Mouse (Mus musculus) brain, embryonic 14.5 days (tissue): ENCODE results near the gene Noc2l. TPM values are rescaled to one million over a fixed set of nuclear protein-coding genes. Genes with fewer than 3 reads are reported as not detected.

Experiments
- DNase-seq: peaks from one replicate; pipeline ENCODE4 v3.0.0-alpha.2; 2011; ENCODE audit warnings: low read depth
- CTCF ChIP-seq: fragments of 200-500 bp; IDR thresholded peaks from 2 replicates; pipeline ENCODE4 v1.5.1; 2012; ENCODE audit warnings: inconsistent platforms, mild to moderate bottlenecking, moderate library complexity, borderline replicate concordance; ENCODE audit not compliant: insufficient read depth, insufficient read length; ENCODE audit errors: extremely low read depth
- POLR2A ChIP-seq: fragments of 200-500 bp; IDR thresholded peaks from 2 replicates; pipeline ENCODE4 v1.6.1; 2012; ENCODE audit warnings: mild to moderate bottlenecking, inconsistent platforms, borderline replicate concordance; ENCODE audit not compliant: poor library complexity, insufficient read depth, insufficient read length, severe bottlenecking; ENCODE audit errors: extremely low read depth
- polyA plus RNA-seq: library from polyadenylated mRNA; depleted of rRNA; stranded (reverse); fragments of >200 nt; gene quantifications from 2 replicates; pipeline ENCODE4 v1.2.3, GENCODE M21; 2012; rRNA removed

The Noc2l gene
- polyA plus RNA-seq: 106 and 128 TPM in 2 replicates

- DNase-seq: peak; percentile 98
- TF ChIP-seq POLR2A: peak; percentile 97
- no peak for TF ChIP-seq CTCF
These were observed at the start of gene Noc2l for GRCm38 (mm10) chr4:156235808-156236533. Noc2l (plus strand) TSS chr4:156236010.

DNA sequence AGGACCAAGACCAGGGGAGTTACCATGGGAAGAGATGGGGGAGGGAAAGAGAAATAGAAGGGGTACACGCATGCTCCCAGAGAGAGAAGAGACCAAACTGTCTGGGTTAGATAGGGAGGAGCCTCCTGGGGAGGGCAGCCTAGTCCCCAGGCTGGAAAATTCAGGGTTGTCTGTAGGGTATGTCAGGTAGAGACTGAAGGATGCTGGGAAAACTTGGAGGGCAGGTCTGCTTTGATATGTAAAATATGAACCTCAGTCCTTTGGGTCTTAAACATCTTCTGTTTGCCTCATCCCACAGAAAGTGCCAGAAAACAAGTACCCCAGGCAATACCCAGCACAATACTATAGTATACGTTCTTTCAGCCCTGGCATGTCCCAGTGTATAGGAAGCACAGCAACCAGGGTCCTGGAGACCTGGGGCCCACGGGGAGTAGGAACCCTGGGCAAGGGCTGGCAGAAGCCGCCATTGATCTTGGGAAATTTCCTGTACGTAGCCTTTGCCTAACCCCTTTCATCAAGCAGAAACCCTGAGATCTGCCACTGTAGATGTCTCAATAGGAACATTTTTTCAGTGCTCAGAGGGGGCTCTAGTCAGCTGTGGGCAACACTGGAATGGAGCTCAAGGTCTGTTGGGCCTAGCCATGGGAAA, 47.5 kb upstream of the Noc2l start:
- DNase-seq: no peak
- TF ChIP-seq CTCF: no peak
- no peak for TF ChIP-seq POLR2A

- TF ChIP-seq POLR2A: no peak
- no peak for TF ChIP-seq CTCF
These were observed 46.9 kb upstream of the Noc2l start for GRCm38 (mm10) chr4:156188811-156189323.

GRCm38 (mm10) chr4:156192421-156193199, 43.2 kb upstream of the Noc2l start:
- DNase-seq: peak; percentile 65
- TF ChIP-seq POLR2A (no peak), CTCF (no peak)

More at GRCm38 (mm10) chr4:156188811-156189323, 46.9 kb upstream of the Noc2l start:
- DNase-seq: peak; percentile 88

GRCm38 (mm10) chr4:156193200-156193590, 42.6 kb upstream of the Noc2l start:
- no peak for DNase-seq
- TF ChIP-seq CTCF (no peak), POLR2A (no peak)

DNA sequence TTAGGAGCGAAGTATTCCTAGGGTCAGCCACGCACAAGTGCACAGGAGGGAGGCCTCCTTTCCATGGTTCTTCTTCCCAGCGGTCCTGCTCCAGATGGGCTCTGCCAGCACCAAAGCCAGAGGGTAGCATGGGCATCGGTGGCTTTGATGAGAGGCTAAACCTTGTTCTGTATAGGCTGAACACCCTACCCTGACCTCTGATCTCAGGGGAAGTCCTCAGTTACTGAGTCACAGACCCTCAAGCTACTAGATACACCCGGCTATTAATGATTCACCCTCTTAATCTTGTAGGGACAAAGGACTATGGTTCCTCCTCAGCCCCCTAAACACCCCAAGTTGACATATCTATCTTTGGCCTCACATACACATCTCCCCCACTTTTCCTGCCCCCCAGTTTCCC, 41.9 kb upstream of the Noc2l start:
- DNase-seq: no peak
- TF ChIP-seq CTCF (no peak), POLR2A (no peak)

DNA sequence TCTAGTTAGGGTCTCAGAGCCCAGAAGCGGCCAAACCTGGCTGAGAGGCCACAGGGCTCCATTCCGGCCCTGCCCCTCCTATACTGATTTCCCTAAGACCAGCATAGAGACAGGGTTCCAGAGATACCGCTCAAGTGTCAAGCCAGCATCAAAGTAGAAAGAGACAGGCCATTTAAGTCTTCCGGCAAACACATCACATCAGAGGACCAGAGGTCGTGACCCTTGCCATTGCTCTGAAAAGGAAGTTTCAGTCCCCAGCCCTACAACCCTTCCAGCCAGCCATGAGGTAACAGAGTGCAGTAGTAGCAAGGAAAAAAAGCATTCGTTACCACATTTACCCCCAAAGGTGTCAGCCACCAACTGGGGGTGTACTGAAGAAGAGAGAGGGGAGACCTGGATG, 41.5 kb upstream of the Noc2l start:
- TF ChIP-seq POLR2A (no peak), CTCF (no peak)
- DNase-seq: no peak

DNA sequence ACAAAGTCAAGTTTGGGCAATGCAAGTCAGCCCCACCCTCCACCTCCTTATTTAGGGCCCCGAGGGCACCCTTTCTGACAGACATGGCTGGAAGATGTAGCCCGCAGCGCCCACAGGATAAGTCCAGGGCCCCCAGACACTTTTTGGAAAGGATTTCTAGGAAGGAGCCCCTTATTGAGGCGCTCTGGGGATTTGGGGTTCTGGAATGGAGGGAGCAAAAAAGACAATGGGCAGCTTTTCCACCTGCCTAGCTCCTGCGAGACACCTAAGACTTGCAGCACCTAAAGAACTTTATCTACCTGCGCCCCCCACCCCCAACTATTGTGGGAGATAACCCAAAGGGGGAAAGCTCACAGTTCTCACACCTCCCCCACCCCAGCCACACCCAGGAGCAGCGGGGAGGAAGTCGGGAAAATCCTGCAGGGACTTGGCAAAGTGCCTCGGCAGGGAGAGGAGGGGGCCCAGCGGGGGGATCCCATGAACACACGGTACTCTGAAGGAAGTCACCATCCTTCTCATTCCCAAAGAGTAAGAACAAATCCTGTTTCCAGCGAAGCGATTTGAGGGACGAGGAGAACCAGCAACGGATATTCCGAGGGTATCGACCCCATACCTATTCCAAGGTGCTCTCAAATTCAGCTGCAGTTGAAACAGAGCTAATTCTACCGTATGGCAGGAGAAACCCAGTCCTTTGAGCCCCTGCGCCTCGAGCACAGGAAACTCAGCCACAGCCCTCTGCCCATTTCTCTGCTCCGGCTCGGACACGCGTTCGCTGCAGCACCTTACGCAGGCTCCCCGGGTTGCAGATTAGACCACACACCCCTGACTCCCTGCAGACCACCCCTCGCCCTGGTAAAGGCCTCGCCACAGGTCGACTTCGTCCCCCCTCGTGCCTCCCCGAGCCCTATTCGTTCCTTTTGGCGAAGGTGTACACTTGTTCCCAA, 39.6 kb upstream of the Noc2l start:
- DNase-seq: peak; percentile 90
- TF ChIP-seq POLR2A: no peak
- TF ChIP-seq CTCF: no peak

DNA sequence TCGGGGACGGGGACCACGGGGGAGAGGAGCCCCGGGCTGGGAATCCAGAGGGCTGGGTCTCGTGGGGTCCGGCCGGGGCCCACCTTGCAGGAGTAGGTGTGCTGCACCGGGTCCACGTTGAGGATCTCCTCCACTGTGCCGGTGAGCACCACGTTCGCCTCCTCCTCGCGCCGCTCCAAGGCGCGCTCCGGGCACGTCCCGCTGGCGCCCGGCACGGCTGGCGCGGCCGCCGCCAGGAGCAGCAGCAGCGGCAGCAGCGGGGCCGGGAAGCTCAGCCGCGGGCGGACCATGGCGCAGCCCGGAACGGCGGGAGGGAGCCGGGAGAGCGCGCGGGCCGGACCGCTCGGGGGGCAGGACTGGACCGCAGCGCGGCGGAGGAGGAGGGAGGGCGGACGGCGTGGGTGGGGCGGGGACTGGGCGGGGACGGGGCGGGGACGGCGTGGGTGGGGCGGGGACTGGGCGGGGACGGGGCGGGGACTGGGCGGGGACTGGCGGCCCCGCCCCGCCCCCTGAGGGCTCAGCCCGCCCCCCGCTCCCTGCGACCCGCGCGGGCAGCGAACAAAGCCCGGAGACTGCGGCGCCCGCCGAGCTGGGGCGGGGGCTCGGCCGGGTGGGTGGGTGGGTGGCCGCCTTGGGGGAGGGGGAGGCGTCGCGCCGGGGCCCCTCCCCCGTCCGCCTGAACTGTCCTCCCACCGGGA, 38.5 kb upstream of the Noc2l start, which contains the start of gene Agrn:
Gene Agrn, minus strand, starts transcription at position 358 of the 698 bp plus-strand sequence.
- no peak for DNase-seq

DNA sequence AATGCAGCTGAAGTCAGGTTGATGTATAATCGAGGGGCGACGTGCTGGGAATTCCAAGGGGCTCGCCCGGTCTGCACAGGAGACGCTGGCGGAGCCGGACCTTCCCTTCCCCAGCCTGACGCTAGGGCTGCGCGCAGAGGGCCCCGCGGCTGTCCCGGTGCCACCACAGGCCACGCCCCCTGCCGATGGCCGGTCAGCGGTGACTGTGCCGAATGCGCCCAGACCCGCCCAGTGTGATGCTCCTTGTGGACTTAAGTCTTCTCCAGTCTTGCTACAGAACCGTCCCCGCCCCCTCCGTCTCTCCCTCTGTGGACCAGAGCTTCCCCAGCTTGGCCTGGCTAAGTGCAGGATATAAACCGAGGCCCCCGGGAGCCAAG, 38.0 kb upstream of the Noc2l start:
- TF ChIP-seq CTCF: 0 out of 2 replicates have a peak, but pooled peaks have one; percentile 21
- TF ChIP-seq POLR2A: peak; percentile 51
- DNase-seq: peak; percentile 97

More for the DNA sequence above, 38.5 kb upstream of the Noc2l start, which contains the start of gene Agrn:
- peak; percentile 69 for TF ChIP-seq POLR2A
- TF ChIP-seq CTCF: no peak
